Mouse (Mus musculus): ENCODE measurements around the gene Gas2l2.

GRCm38 (mm10) chr11:83442596-83443267 is 13.5 kb upstream of the Gas2l2 start:
- TF ChIP-seq CTCF (IDR thresholded peaks at IDR 0.05; ENCODE audit: low read depth, low read length) (no peak), POLR2A (IDR thresholded peaks at IDR 0.05; ENCODE audit: borderline replicate concordance, low read depth, low read length) (no peak)
